Mouse (Mus musculus): Measurements from ENCODE around the gene Ptrhd1.

DNA sequence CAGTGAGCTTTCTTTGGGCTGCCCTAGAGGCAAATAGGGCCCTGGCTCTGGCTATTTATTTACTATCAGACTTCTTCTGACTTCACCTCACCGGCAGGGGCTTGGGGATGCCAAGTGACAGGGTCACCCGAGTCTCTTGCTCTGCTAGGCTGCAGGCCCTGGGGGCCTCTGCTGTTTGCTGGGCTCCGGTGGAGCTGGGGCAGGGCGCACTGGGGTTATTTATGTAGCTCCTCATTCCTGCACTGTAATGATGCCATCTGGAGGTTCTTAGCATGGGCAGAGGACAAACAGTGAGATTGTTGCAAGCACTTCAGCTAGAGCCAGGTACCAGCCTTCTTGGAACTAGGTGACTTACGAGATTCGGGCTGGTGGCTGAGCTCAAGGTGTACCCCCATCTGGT, 41.3 kb upstream of the Ptrhd1 start:
- no peak for TF ChIP-seq POLR2A (IDR thresholded peaks at IDR 0.05; ENCODE audit: control insufficient read depth in 1 of 2, insufficient read depth in 1 of 2, low read depth in 1 of 2, low read length in 2 of 2, poor library complexity in 1 of 2)
- no peak for TF ChIP-seq UBTF (IDR thresholded peaks at IDR 0.05; ENCODE audit: borderline replicate concordance, insufficient read depth, low read depth, low read length)
- TF ChIP-seq USF2 (IDR thresholded peaks at IDR 0.05; ENCODE audit: borderline replicate concordance in 1 of 2, insufficient read depth in 1 of 2, low read depth in 1 of 2, low read length in 2 of 2), result no peak
- TF ChIP-seq EP300 (IDR thresholded peaks at IDR 0.05; ENCODE audit: low read depth in 1 of 2, low read length in 2 of 2), result no peak
- TF ChIP-seq POLR2AphosphoS2 (IDR thresholded peaks at IDR 0.05; ENCODE audit: low read length), result no peak
- no peak for TF ChIP-seq CTCF (IDR thresholded peaks at IDR 0.05 in 2 of 3, conservative IDR thresholded peaks at IDR 0.05 in 1 of 3; ENCODE audit: control insufficient read depth in 1 of 3, insufficient read depth in 1 of 3, low read depth in 2 of 3, low read length in 3 of 3, poor library complexity in 1 of 3, severe bottlenecking in 1 of 3)
